Mouse (Mus musculus) hindbrain, postnatal 0 days (tissue): ENCODE measurements at regions not wholly inside any gene's neighbourhood (a gene's known extent, or its start where the extent isn't known, plus 50 kb on each side); places are given as distances from the start of the nearest gene placed in this dataset.

Experiments
- ATAC-seq: fragments of 200-750 bp; cut with Nextera tagmentation; 2 replicates; pipeline ENCODE4 v1.8.0; 2017; ENCODE audit warnings: mild to moderate bottlenecking, moderate TSS enrichment, moderate library complexity
- DNase-seq: peaks from one replicate; pipeline ENCODE4 v3.0.0-alpha.2; 2015; ENCODE audit warnings: low spot score
- H3K27ac ChIP-seq: fragments of 300-500 bp; sonication (generic); 2 replicates; pipeline ENCODE4 v1.5.1; 2014; ENCODE audit warnings: mild to moderate bottlenecking
- H3K27me3 ChIP-seq: fragments of 300-500 bp; sonication (generic); 2 replicates; pipeline ENCODE4 v1.6.1; 2014; ENCODE audit warnings: low read length, mixed read lengths; ENCODE audit not compliant: insufficient read depth
- H3K36me3 ChIP-seq: fragments of 300-500 bp; sonication (generic); 2 replicates; pipeline ENCODE4 v1.6.1; 2014; ENCODE audit warnings: low read length, mixed read lengths; ENCODE audit not compliant: insufficient read depth
- H3K4me1 ChIP-seq: fragments of 300-500 bp; sonication (generic); 2 replicates; pipeline ENCODE4 v1.6.1; 2014; ENCODE audit warnings: antibody characterized with exemption, low read length, mixed read lengths; ENCODE audit not compliant: insufficient read depth
- H3K4me2 ChIP-seq: fragments of 300-500 bp; sonication (generic); 2 replicates; pipeline ENCODE4 v1.6.1; 2014; ENCODE audit warnings: low read depth, mild to moderate bottlenecking, low read length, moderate library complexity, mixed read lengths
- H3K4me3 ChIP-seq: fragments of 300-500 bp; sonication (generic); 2 replicates; pipeline ENCODE4 v1.5.1; 2014; ENCODE audit warnings: low read length
- H3K9ac ChIP-seq: fragments of 300-500 bp; sonication (generic); replicated peaks from 2 replicates; pipeline ENCODE4 v1.6.1; 2014; ENCODE audit warnings: mild to moderate bottlenecking, low read length, moderate library complexity, mixed read lengths
- H3K9me3 ChIP-seq: fragments of 300-500 bp; sonication (generic); 2 replicates; pipeline ENCODE4 v1.6.1; 2016; ENCODE audit warnings: low read length, mixed read lengths
- CTCF ChIP-seq: IDR thresholded peaks from 2 replicates; pipeline ENCODE4 v1.5.1; 2016; ENCODE audit warnings: antibody characterized with exemption, control low read depth, low read depth
- WGBS: fragments of 180-500 bp; shearing (Covaris S2); extraction: QIAGEN DNeasy Blood & Tissue Kit; methylation state at CpG from one replicate; pipeline ENCODE4 v1.1.7; 2014; 5-methylcytosine and 5-hydroxymethylcytosine counted together

DNA sequence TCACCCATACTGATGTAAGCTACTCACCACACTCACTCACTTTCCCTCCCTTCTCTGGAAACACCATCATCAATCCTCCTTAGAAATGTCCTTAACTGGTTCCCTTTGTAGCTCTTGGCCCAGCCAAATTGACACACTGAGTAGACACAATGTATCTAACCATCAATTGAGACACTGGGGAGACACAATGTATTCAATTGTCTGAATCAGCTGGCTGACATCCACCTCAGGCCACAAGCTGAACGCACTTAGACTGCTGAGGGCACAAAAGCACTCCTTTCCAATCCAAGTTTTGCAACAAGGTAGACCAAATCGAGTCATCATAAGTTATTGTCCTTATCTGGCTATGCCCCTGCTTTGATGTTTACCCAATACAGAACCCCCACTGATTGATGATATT, 1257.0 kb upstream of the A1bg start:
- Histone ChIP-seq H3K36me3 (no peaks in the 10 kb centered on the region), H3K4me3 (no peak overlapping the region), H3K4me2 (no peak overlapping the region), H3K4me1 (no peaks in the 10 kb centered on the region), H3K9ac (no peak overlapping the region), H3K27me3 (no peaks in the 10 kb centered on the region), H3K27ac (no peak overlapping the region), H3K9me3 (no peaks in the 10 kb centered on the region)
- 69% methylated on average over 2 of the region's 2 CpGs for WGBS
- no peak for ATAC-seq
- DNase-seq: no peak
- TF ChIP-seq CTCF: no peak

DNA sequence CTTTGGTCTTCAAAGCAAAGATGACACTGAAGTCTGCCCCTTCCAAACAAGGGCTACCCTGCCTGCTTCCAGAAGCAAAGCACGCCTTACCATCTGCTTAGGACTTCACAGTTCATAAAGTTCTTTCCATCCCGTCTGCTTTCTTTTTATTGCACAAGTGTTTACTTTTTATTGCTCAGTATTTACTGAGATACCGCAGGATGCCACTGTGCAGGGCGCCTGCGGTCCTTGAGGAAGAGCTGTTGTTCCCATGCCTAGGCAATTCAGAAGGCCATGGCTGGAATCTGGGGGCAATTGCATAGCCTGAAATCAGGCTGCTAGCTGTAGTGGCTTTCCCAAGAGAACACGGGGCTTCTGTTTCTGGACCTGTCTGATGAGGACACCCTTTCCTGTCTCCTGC, 1255.8 kb upstream of the A1bg start:
- Histone ChIP-seq H3K27me3 (no peaks in the 10 kb centered on the region), H3K36me3 (no peaks in the 10 kb centered on the region), H3K27ac (no peak overlapping the region), H3K4me2 (no peak overlapping the region), H3K9ac (no peak overlapping the region), H3K4me3 (no peak overlapping the region), H3K9me3 (no peaks in the 10 kb centered on the region), H3K4me1 (no peaks in the 10 kb centered on the region)
- 84% methylated on average over 6 of the region's 6 CpGs for WGBS
- DNase-seq (no peak), ATAC-seq (no peak)
- TF ChIP-seq CTCF: no peak

DNA sequence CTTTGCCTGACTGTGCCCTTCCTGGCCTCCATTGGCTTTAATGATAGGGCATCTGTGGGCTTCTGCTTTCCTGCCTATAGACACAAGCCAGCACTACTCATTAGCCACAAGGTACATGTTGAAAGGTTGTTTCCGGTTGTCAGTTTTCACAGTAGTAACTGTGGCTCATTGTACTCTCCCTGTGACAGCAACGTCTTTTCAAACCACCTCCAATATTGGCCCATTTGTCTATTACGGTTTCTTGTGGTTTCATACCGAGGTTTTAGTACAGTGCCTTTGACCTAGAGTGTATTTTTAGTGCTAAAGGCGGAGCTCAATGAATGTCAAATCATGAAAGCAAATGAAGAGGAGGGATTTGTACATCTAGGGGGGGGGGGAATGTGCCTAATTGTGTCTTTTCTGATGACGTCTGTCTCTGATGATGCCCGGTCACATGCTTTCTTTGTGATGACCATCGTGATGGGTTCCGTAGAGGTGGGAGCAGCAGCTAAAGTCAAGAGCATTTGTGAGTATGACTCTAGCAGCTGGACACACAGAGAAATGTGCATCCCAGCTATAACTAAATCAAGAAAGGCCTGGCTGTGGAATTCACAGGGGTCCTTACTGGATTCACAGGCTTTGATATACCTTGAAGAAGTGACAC, 1255.1 kb upstream of the A1bg start:
- DNase-seq (no peak), ATAC-seq (no peak)
- H3K27me3 ChIP-seq: no peaks in the 10 kb centered on the region
- no peaks in the 10 kb centered on the region for H3K36me3 ChIP-seq
- no peaks in the 10 kb centered on the region for H3K4me1 ChIP-seq
- no peak overlapping the region for H3K4me2 ChIP-seq
- no peak overlapping the region for H3K27ac ChIP-seq
- H3K9me3 ChIP-seq: no peaks in the 10 kb centered on the region
- H3K9ac ChIP-seq: no peak overlapping the region
- no peak for TF ChIP-seq CTCF
- no peak overlapping the region for H3K4me3 ChIP-seq
- 92% methylated on average over 9 of the region's 9 CpGs for WGBS

DNA sequence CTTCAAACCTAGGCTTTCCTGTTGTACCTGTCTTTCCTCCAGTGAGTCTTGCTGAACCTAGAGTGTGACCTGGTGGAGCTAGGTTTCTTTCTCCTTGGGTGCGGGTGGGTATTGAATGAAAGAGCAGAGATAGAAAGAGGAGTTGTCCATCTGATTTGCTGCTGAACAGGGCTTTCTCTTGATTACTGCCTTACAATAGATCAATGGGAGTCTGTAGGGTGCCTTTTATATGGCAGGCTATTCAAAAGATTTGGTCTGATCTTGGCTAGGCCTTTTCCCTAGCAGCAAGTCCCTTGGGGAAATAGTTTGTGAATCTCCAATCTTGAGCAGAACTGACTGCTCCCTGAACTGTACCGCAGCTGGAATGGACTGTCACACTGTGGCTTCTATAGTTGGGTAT, 1253.3 kb upstream of the A1bg start:
- H3K27me3 ChIP-seq: no peaks in the 10 kb centered on the region
- DNase-seq: no peak
- no peak overlapping the region for H3K27ac ChIP-seq
- no peak for ATAC-seq
- 54% methylated on average over 2 of the region's 2 CpGs for WGBS
- no peaks in the 10 kb centered on the region for H3K36me3 ChIP-seq
- H3K9ac ChIP-seq: no peak overlapping the region
- H3K4me2 ChIP-seq: no peak overlapping the region
- no peak for TF ChIP-seq CTCF
- H3K4me1 ChIP-seq: no peaks in the 10 kb centered on the region
- H3K4me3 ChIP-seq: no peak overlapping the region
- no peaks in the 10 kb centered on the region for H3K9me3 ChIP-seq

DNA sequence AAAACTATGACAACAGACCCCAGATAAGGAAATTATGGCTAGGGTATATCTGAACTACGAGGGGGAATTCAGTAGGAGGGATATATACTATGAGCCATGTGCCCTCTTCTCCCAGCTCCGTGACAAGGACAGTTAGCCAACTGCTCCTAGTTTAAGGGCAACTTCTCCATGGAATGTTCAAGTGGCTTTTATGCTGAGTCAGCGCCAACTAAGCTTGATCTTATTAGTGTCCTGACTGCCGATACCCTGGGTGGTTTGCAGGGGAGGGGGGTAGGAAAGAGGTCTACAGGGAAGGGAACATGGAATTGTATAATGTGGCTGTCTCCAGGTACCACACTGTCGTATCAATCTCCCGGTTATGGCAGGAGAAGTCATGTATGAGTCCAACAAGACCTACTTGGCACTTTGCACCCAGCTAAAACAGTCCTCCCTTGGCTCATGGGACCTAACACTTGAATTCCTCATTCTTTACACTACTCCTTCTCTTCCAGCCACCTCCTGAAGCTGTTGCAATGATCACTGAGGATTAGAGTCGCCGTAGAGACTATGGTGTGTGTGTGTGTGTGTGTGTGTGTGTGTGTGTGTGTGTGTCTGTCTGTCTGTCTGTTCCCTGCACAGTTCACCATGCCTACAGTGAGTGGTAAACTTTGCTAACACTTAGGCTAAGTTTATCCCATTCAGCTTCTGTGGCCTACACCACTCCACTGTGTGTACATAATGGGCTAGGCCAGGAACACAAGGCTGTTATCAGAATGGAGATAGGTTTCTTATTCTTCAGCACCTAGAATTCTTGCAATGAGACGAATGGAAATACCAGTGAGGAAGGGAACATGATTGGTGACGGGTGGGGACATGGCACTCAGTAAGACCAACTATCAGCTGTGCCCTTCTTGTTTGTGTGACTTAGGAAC, 1251.1 kb upstream of the A1bg start:
- ATAC-seq: no peak
- Histone ChIP-seq H3K27me3 (no peaks in the 10 kb centered on the region), H3K36me3 (no peaks in the 10 kb centered on the region), H3K27ac (no peak overlapping the region), H3K9me3 (no peaks in the 10 kb centered on the region), H3K4me2 (no peak overlapping the region), H3K9ac (no peak overlapping the region), H3K4me3 (no peak overlapping the region), H3K4me1 (no peaks in the 10 kb centered on the region)
- DNase-seq: no peak
- TF ChIP-seq CTCF: no peak
- 89% methylated on average over 10 of the region's 10 CpGs for WGBS

DNA sequence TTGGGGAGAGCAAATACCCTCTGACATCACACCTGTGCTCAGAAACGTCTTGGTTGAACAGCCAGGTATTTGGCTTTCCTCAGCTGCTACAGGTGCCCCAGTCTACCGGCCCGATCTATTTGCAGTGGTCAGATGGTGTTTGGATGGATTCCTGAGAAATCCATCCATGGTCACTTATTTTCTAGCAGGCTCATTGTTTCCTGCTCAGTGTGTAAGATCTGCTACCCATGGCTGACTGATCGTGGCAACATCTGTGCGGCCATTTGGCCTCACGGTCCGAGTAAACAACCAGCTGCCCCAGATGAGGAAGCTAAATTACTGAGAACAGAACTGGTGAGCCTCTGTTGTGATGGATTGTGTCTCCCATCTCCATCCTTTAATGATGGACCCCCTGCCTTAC, 1248.8 kb upstream of the A1bg start:
- Histone ChIP-seq H3K36me3 (no peaks in the 10 kb centered on the region), H3K4me2 (no peak overlapping the region), H3K9me3 (no peaks in the 10 kb centered on the region), H3K4me1 (no peaks in the 10 kb centered on the region), H3K9ac (no peak overlapping the region), H3K27me3 (no peaks in the 10 kb centered on the region), H3K27ac (no peak overlapping the region), H3K4me3 (no peak overlapping the region)
- ATAC-seq (no peak), DNase-seq (no peak)
- WGBS: 76% methylated on average over 7 of the region's 7 CpGs
- no peak for TF ChIP-seq CTCF

DNA sequence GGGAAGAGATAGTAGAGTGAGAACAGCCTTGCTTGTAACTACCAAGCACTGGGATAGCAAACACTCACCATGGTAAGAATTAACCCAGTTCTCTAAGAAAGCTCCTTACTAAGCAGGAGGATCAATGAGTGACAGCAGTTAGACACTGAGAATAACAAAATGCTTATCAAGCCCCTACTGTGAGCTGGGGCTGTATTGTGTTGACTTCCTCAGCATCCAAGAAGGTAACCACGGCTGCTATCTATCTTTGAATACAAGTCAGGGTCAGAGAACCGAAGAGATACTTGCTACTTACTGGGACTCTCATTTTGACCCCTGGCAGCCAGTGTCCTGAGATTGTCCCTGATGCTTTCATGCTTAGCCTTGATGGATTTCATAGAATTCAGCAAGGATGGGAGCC, 1248.4 kb upstream of the A1bg start:
- H3K9me3 ChIP-seq: no peaks in the 10 kb centered on the region
- H3K4me3 ChIP-seq: no peak overlapping the region
- no peaks in the 10 kb centered on the region for H3K4me1 ChIP-seq
- no peak for DNase-seq
- H3K27me3 ChIP-seq: no peaks in the 10 kb centered on the region
- no peak overlapping the region for H3K4me2 ChIP-seq
- ATAC-seq: no peak
- TF ChIP-seq CTCF: no peak
- H3K9ac ChIP-seq: no peak overlapping the region
- no peaks in the 10 kb centered on the region for H3K36me3 ChIP-seq
- H3K27ac ChIP-seq: no peak overlapping the region
- 41% methylated on average over 2 of the region's 2 CpGs for WGBS
